Mouse (Mus musculus) heart, postnatal 4 days (tissue): ENCODE results near the gene Taf1c. TPM values are rescaled to one million over a fixed set of nuclear protein-coding genes. Genes with fewer than 3 reads are reported as not detected.
A peak's percentile ranks its signal among the peaks of the same experiment; 100 is the strongest.

Experiments used
- DNase-seq: peaks from one replicate; pipeline ENCODE4 v3.0.0; 2021
- total RNA-seq, 2 experiments: library from RNA; stranded (reverse); gene quantifications; 2 replicates each; pipeline ENCODE4 v1.2.3; 2021

Taf1c gene
- total RNA-seq, 2 experiments from 2014 or later, result 4.3 to 4.5 TPM

- DNase-seq, result no peak
Measured at GRCm38 (mm10) chr8:119623061-119623460, 18.0 kb upstream of the Taf1c start.

- no peak for DNase-seq
Measured at GRCm38 (mm10) chr8:119622555-119622954, 17.5 kb upstream of the Taf1c start.

- no peak for DNase-seq
Measured at GRCm38 (mm10) chr8:119620848-119621465, 15.9 kb upstream of the Taf1c start.

DNA sequence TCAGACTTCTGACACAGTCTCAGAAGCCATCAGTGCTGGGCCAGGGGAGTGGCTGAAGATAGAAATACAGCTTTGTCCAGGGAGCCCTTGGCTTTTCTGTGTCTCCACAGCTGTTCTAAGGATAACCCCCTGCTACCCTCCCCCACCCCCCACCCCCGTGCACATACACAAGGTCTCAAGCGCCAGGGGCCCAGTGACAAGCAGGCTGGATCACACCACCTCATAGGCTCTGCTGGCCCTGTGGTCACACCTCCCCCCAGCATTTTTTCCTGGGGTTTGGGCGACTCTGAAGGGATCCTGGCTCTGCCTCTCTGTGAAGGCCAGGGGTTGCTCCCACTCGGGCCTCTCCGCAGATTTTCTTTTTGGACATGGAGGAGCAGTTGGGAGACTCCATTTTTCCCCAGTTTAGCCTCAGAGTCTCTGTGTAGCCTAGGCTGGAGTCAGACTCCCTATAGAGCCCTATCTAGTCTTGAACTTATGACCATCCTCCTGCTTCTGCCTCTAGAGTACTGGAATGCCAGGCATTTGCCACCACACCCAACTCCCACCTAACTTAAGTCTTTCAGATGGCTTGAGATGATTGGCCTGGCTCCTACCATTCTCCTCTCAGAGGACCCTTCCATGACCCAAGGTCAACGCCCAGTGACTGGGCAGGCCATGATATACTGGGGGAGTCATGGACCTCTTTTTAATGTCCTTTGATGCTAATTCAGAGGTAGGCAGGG is 15.3 kb upstream of the Taf1c start:
- no peak for DNase-seq

- no peak for DNase-seq
Measured at GRCm38 (mm10) chr8:119618887-119619286, 13.9 kb upstream of the Taf1c start.

- no peak for DNase-seq
Measured at GRCm38 (mm10) chr8:119617586-119617985, 12.6 kb upstream of the Taf1c start.

DNA sequence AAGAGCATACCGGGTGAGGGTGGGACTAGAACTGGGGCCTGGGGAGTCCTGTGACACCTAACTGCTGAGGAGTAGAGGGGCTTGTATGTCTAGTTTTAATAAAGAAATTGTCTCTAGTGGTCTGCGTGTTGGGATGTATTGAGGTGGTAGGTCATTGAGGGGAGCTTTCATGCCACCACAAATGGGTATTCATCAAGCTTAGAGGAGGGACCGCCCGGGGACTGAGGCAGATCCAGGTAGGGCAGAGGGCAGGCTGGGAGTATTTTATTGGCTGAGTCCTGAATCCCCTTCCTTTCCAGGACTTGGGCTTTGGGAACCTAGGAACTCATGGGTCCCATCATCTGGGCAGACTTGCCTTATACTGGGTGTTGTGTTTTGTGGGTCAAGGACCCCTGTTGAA is 11.8 kb upstream of the Taf1c start:
- no peak for DNase-seq

DNA sequence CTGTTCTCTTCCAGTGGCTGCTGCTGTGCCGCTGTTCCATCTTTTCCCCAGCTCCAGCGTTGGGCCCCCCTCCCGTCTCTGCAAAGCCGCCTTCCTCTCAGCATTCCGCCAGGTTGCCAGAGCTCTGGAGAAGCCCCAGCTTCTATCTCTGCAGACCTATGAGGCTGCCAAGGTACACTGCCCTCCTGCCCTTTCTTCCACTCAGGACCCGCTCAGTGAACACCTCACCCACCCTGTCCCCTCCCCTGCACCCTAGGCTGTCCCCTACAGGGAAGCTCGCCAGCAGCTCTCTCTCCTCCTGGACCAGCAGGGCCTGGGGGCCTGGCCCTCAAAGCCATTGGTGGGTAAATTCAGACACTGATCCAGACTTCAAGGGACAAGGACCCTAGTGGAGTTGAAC is 11.3 kb upstream of the Taf1c start:
- DNase-seq, result no peak

DNA sequence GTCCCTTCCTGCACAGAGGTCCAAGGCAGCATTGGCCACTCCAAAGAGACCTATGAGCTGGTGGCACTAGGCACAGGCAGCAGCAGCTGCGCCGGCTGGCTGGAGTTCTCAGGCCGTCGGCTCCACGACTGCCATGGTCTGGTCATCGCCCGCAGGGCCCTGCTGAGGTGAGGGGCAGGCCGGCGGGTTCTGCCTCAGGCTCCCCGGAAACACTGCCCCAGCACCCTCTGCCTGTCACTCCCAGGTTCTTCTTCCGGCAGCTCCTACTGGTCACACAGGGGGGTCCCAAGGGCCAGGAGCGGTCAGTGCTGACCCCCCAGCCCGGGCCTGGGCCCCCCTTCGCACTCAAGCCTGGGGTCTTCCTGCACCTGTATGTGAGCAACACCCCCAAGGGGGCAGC is 10.1 kb upstream of the Taf1c start:
- no peak for DNase-seq

DNA sequence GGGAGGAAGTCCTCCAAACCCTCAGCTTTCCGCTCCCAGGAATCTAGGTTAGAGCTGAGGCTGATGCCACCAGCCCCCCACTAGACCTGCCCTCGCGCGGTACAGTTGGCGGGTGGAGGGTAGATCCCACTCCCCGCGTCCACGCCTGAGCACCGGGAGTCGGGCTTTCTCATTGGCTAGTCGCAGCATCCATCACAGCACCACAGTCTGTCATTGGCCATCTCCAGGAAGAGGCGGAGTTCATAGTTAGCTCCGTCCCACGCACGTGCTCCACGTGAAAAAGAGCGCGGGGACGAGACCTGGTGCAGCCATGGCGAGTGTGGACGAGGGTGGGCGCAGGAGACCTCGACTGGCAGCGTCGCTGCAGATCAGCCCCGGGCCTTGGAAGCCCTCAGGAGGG is 7.4 kb upstream of the Taf1c start, which contains the start of gene Adad2:
Gene Adad2 (plus strand): TSS at position 277 of the 400 bp plus-strand sequence.
- DNase-seq, result no peak

DNA sequence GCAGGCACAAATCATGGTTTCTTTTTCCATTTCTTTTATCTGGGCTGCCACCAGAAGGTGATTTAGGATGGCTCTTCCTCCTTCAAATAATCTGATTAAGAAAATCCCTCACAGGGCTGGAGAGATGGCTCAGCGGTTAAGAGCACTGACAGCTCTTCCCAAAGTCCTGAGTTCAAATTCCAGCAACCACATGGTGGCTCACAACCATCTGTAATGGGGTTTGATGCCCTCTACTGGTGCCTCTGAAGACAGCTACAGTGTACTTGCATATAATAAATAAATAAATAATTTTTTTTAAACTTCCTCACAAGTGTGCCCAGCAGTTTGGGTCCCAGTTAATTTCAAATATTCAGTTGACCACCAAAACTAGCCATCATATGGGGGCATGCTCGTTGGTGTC is 1.2 kb upstream of the Taf1c start:
- DNase-seq, result no peak

GRCm38 (mm10) chr8:119604398-119604803 is 621 bp downstream of the Taf1c start:
- DNase-seq, result no peak

DNA sequence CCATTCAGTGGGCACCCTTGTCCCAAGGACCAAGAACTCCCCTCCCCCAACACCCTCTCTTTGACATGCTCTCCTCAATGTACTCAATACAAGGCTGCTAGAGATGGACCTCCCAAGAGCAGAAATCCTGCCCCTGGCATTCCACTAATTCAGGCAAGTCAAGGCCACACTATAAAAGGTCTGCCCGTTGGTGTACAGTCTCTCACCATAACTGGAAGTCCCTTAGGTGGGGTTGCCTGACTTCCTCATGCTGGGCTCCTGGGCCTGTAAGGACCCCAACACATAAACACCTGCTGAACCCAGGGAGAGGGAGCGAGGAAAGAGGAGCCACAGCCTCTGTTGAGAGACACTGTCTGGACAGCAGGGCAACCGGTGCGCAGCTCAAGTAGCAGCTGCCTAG is 1.3 kb downstream of the Taf1c start:
- DNase-seq, result no peak

DNA sequence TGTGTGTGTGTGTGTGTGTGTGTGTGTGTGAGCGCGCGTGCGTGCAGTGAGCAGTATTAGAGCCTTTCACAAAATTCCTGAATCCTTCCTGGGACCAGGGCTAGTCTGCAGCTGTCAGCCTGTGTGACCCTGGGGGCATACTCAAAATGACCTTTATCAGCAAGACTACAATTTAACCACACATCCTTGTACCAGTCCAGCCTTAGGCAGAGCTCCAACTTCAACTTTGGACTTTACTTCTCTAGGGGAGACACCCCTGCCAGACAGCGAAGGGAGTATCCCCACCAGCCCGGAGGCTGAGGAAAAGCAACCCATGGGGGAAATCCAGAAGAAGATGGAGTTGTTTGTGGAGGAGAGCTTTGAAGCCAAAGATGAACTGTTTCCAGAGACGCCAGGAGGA is 13.6 kb downstream of the Taf1c start:
- no peak for DNase-seq

GRCm38 (mm10) chr8:119590348-119590747 is 14.7 kb downstream of the Taf1c start:
- no peak for DNase-seq

DNA sequence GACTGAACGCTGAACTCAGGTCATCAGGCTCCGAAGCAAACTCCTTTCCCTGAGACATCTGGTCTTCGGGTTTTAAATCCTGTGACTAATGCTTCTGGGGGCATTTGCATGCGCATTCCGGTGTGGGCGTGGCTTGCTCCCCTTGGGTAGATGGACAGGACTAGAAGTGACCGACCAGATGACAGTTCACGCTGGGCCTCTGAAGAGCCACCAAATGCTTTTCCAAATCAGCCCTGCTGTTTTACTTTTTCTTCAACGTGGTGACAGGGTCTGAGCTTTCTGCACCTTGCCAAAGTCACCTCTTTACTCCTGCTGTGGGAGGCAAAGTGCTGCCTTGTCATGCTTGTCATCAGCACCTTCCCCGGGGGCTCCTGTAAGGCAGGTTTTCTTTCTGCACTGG is 16.2 kb downstream of the Taf1c start:
- DNase-seq, result no peak

- DNase-seq, result no peak
Measured at GRCm38 (mm10) chr8:119588321-119588720, 16.7 kb downstream of the Taf1c start.

DNA sequence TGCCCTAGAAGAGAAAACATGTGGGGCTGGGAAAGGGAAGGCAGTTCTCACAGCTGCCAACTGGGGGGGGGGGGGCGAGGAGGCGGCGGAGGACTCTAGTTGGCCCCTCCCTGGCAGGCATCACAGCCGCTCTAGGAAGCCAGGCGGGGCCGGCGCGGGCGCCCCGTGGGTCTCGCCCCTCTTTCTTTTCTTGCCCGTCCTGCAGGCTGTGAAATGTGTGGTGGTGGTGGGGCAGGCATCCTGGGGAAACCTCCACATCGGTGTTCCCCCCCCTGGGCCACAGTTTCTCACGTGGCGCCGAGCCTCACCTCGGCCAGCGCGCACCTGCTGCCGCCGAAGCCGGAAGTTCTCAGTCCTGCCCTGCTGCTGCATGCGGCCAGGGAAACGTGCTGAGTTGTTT is 19.1 kb downstream of the Taf1c start:
- DNase-seq, result no peak

DNA sequence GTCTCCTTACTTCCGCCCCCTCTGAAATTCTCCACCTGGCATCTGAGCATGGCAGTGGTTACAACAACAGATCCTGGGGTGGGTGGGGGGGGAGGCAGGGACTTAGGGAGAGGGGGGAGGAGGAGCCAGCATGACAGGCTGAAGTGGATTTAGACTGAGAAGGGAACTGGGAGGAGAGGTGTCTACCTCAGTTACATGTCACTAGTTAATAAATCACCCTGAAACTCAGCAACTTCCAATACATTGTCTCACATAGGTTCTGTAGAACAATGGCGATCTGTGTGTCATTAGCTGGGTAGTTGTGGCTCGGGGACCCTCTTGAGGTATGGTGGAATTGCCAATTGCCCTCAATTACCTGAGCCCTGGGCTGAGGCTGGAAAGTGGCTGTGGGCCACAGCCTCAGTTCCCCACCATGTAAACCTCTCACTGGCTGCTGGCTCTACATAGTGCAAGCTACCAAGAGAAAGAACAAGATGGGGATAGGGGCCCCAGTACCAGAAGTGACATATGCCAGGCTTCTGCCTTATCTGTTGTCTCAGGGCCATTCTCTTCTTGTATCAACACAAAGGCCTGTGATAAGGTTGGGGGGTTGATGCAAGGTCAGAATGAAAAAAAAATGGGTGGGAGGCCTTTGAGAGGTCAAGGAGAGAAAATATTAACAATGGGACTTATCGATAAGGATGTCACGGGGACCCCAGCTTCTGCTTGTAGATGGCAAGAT is 24.4 kb downstream of the Taf1c start:
- DNase-seq, result no peak

- DNase-seq, result no peak
Measured at GRCm38 (mm10) chr8:119579096-119579495, 25.9 kb downstream of the Taf1c start.

DNA sequence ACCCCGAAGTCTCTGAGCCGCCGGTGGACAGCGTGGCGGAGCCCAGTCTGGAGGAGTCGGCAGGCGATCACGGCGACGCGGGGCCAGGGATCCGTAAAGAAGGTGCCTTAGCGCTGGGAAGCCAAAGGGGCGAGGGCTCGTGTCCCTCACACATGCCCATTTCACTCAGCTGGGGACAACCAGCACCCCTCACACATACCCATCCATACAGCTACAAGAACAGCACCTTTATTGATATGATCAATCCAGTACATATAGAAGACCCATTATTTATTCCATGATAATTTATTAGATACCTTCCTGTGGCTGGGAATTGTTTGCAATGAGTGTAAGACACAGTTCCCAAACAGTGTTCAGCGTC is 29.7 kb downstream of the Taf1c start:
- no peak for DNase-seq

GRCm38 (mm10) chr8:119574437-119575365 is 30.3 kb downstream of the Taf1c start, which contains the start of the genes Hsdl1 and Dnaaf1:
TSS of gene Hsdl1 (minus strand) at chr8:119575183.
TSS of gene Dnaaf1 (plus strand) at chr8:119575235.
- DNase-seq, result peak; percentile 98
